Mouse (Mus musculus) embryonic facial prominence, embryonic 12.5 days (tissue): ENCODE measurements around the gene 1810010H24Rik. TPM values are rescaled to one million over a fixed set of nuclear protein-coding genes. Genes with fewer than 3 reads are reported as not detected.
A peak's percentile ranks its signal among the peaks of the same experiment; 100 is the strongest.
"Not testable (repeated sequence)": the region's sequence is repeated elsewhere in the genome, so short reads cannot be mapped to it uniquely, and the experiment has no call there.

Experiments
- ATAC-seq: fragments of 200-750 bp; cut with Nextera tagmentation; 2 replicates; pipeline ENCODE4 v1.8.0; 2017; ENCODE audit not compliant: insufficient number of reproducible peaks, insufficient read depth, low FRiP score, low TSS enrichment
- H3K27ac ChIP-seq: fragments of 300-500 bp; sonication (generic); 2 replicates; pipeline ENCODE4 v1.5.1; 2016; ENCODE audit warnings: mild to moderate bottlenecking
- H3K27me3 ChIP-seq: fragments of 300-500 bp; sonication (generic); 2 replicates; pipeline ENCODE4 v1.6.1; 2016; ENCODE audit warnings: mild to moderate bottlenecking, moderate library complexity
- H3K36me3 ChIP-seq: fragments of 300-500 bp; sonication (generic); 2 replicates; pipeline ENCODE4 v1.6.1; 2016; ENCODE audit warnings: mild to moderate bottlenecking
- H3K4me1 ChIP-seq: fragments of 300-500 bp; sonication (generic); 2 replicates; pipeline ENCODE4 v1.6.1; 2016
- H3K4me2 ChIP-seq: fragments of 300-500 bp; sonication (generic); replicated peaks from 2 replicates; pipeline ENCODE4 v1.6.1; 2016; ENCODE audit warnings: mild to moderate bottlenecking, moderate library complexity
- H3K4me3 ChIP-seq: fragments of 300-500 bp; sonication (generic); 2 replicates; pipeline ENCODE4 v1.5.1; 2016; ENCODE audit warnings: mild to moderate bottlenecking
- H3K9ac ChIP-seq: fragments of 300-500 bp; sonication (generic); 2 replicates; pipeline ENCODE4 v1.6.1; 2016; ENCODE audit warnings: mild to moderate bottlenecking, moderate library complexity
- H3K9me3 ChIP-seq: fragments of 300-500 bp; sonication (generic); 2 replicates; pipeline ENCODE4 v1.6.1; 2016; ENCODE audit warnings: mild to moderate bottlenecking, moderate library complexity
- WGBS: fragments of 180-500 bp; shearing (Covaris S2); methylation state at CpG from one replicate; pipeline ENCODE4 v1.1.7; 2016; 5-methylcytosine and 5-hydroxymethylcytosine counted together
- polyA plus RNA-seq: library from polyadenylated mRNA; unstranded; fragments of >200 nt; fragmentation: Nextera tagmentation; extraction: Ambion mirVana; gene quantifications from 2 replicates; pipeline ENCODE4 v1.2.1, GENCODE M21; 2016

The 1810010H24Rik gene
- polyA plus RNA-seq, 1 experiment from 2014 or later: 2.3 TPM

DNA sequence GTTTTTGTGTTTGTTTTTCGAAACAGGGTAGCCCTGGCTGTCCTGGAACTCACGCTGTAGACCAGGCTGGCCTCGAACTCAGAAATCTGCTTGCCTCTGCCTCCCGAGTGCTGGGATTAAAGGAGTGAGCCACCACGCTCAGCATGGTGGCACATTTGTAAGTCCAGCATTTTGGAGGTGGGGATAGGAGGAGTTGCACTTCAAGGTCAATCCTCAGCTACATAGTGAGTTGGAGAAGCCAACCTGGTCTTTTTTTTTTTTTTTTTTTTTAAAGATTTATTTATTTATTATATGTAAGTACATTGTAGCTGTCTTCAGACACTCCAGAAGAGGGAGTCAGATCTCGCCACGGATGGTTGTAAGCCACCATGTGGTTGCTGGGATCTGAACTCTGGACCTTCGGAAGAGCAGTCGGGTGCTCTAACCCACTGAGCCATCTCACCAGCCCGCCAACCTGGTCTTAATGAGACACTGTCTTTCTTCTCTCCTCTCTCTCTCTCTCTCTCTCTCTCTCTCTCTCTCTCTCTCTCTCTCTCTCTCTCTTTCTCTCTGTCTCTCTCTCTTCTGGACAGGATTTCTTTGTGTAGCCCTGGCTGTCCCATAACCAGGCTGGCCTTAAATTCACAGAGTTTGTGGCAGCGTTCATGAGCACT, 9.8 kb upstream of the 1810010H24Rik start:
- not testable (repeated sequence) for H3K27ac ChIP-seq, H3K36me3 ChIP-seq, H3K27me3 ChIP-seq, H3K4me3 ChIP-seq, H3K4me1 ChIP-seq, H3K9me3 ChIP-seq, H3K9ac ChIP-seq, ATAC-seq, H3K4me2 ChIP-seq
- WGBS: 69% methylated on average over 11 of the region's 11 CpGs

DNA sequence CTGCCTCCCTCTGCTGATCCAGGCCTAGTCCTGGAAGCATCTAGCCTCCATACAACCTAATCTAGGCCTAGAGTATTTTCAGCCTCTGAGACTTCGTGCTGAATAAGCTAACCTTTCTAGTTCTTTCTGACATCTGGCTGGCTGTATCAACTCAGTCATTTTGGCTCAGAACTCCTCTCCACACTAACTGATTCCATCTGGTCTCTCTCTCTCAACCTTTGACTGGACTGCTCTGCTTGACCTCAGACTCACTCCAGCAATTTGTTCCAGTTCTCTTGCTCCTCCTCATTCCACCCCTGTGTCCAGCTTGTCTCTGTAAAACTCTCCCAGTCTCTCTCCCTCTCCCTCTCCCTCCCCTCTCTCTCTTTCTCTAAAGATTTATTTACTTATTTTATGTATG, 8.6 kb upstream of the 1810010H24Rik start:
- Histone ChIP-seq H3K4me2 (no peak overlapping the region), H3K9me3 (no peaks in the 10 kb centered on the region)

DNA sequence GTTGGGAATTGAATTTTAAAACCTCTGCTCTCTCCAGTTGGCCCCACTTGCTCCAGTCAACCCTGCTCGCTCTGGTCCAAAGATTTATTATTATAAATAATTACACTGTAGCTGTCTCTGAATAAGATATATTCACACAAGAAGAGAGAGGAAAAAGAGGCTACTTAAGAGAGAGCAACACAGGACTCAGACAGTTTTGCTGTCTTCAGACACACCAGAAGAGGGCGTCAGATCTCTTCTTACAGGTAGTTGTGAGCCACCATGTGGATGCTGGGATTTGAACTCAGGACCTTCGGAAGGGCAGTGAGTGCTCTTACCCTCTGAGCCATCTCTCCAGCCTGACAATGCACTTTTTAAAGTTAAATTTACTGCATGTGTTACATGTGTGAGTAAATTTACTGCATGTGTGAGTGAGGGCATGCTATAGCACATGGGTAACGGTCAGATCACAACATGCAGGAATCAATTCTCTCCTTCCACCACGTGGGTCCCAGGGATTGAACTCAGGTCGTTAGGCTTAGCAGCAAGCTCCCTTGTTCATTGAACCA, 8.1 kb upstream of the 1810010H24Rik start:
- H3K27me3 ChIP-seq: no peaks in the 10 kb centered on the region
- no peak overlapping the region for H3K4me3 ChIP-seq
- H3K27ac ChIP-seq: no peak overlapping the region
- 52% methylated on average over 6 of the region's 6 CpGs for WGBS
- no peak overlapping the region for H3K9ac ChIP-seq
- no peaks in the 10 kb centered on the region for H3K36me3 ChIP-seq
- H3K4me1 ChIP-seq: no peaks in the 10 kb centered on the region
- no peak overlapping the region for H3K4me2 ChIP-seq
- H3K9me3 ChIP-seq: no peaks in the 10 kb centered on the region
- no peak for ATAC-seq

More for the DNA sequence above, 8.6 kb upstream of the 1810010H24Rik start:
- no peaks in the 10 kb centered on the region for H3K36me3 ChIP-seq
- no peak overlapping the region for H3K9ac ChIP-seq
- no peaks in the 10 kb centered on the region for H3K4me1 ChIP-seq
- 14% methylated on average over 1 of the region's 1 CpGs for WGBS
- H3K27ac ChIP-seq: no peak overlapping the region
- no peaks in the 10 kb centered on the region for H3K27me3 ChIP-seq
- H3K4me3 ChIP-seq: no peak overlapping the region
- no peak for ATAC-seq

DNA sequence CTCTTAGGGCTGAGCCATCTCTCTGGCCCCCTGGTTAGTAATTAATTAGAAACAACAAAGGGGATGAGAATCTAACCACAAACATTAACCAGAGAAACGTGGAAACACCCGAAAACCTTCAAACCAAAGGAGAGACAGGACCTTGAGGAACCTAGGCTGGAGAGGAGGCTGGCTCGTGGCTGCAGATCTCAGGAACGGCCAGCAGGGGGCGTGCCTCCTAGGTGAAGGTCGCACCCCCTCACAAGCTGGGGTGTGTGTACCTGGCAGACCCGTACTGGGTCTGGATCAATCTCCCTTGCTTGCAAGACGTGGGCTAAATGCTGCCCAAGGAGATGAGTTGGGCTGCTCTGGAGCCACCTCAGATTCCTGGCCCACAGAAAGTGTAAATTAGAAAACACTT, 6.9 kb upstream of the 1810010H24Rik start:
- H3K4me2 ChIP-seq: no peak overlapping the region
- H3K4me1 ChIP-seq: no peaks in the 10 kb centered on the region
- no peaks in the 10 kb centered on the region for H3K36me3 ChIP-seq
- H3K27ac ChIP-seq: no peak overlapping the region
- WGBS: 35% methylated on average over 8 of the region's 8 CpGs
- H3K9me3 ChIP-seq: no peaks in the 10 kb centered on the region
- H3K9ac ChIP-seq: no peak overlapping the region
- no peak overlapping the region for H3K4me3 ChIP-seq
- no peak for ATAC-seq
- no peaks in the 10 kb centered on the region for H3K27me3 ChIP-seq

DNA sequence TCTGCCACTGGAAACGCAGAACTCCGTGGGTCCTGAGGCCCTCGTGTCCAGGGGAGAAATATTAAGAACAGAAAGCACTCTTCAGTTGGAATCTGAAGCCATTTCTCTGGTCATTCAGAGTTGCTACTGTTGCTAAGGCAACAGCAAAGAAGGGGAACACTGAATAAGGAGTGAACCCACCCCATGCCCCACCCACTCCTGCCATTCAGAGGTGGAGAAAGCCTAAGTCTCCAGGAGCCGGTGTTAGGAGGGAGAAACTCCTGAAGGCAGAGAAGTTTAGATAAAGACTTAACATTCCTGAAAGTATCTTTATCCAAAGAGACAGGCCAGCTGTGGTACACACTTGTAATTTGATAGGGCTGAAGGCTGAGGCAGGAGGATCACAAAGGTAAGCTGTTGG, 6.2 kb upstream of the 1810010H24Rik start:
- Histone ChIP-seq H3K4me3 (no peak overlapping the region), H3K4me2 (no peak overlapping the region), H3K36me3 (no peaks in the 10 kb centered on the region), H3K9me3 (no peaks in the 10 kb centered on the region), H3K27ac (no peak overlapping the region), H3K4me1 (peaks cover 3% of the 10 kb centered on the region), H3K27me3 (0 out of 2 replicates have a peak, but pooled peaks cover 2% of the 10 kb centered on the region), H3K9ac (no peak overlapping the region)
- 68% methylated on average over 4 of the region's 4 CpGs for WGBS
- ATAC-seq: no peak

DNA sequence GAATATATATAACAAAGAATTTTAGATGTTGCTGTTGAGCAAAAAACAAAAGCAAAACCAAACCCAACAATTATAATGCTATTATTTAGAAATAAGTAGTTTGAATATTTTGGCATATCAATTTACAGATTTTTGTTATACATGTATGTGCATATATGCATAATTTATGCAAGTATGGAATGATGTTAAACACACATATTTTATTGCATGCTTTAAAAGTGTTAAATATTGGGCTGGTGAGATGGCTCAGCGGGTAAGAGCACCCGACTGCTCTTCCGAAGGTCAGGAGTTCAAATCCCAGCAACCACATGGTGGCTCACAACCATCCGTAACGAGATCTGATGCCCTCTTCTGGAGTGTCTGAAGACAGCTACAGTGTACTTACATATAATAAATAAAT, 5.8 kb upstream of the 1810010H24Rik start:
- 93% methylated on average over 5 of the region's 5 CpGs for WGBS
- H3K9me3 ChIP-seq, H3K4me2 ChIP-seq, H3K27me3 ChIP-seq, H3K27ac ChIP-seq, H3K4me1 ChIP-seq, H3K9ac ChIP-seq, ATAC-seq, H3K4me3 ChIP-seq, H3K36me3 ChIP-seq: not testable (repeated sequence)

DNA sequence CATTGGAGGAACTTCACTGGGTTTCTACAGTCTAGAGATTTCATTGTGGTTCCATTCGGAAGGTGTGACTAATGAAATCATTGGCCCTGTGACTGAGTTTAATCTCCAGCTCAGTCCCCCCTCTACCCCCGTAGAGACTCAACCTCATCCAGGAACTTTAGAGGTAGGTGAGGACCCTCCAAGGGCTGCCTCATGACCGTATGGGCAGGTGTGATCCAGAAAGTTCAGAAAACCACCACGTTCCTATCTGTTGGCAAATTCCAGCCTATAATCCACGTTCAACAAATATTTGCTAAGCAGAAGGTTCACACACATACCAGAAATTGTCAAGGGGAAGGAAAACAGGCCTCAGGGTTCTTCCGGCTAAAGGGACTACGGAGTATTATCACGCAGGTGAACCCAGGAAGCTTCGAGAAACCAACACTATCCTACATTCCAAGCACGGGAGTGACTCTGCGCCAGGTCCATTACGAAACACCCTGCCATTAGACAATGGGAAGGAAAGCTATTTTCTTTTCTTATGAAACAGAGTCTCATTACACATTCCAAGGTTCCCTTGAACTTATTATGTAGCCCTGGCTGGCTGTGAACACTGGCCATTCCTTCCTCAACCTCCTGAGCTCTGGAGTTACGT, 3.3 kb upstream of the 1810010H24Rik start:
- WGBS: 89% methylated on average over 13 of the region's 13 CpGs
- no peak overlapping the region for H3K4me3 ChIP-seq
- ATAC-seq: no peak

DNA sequence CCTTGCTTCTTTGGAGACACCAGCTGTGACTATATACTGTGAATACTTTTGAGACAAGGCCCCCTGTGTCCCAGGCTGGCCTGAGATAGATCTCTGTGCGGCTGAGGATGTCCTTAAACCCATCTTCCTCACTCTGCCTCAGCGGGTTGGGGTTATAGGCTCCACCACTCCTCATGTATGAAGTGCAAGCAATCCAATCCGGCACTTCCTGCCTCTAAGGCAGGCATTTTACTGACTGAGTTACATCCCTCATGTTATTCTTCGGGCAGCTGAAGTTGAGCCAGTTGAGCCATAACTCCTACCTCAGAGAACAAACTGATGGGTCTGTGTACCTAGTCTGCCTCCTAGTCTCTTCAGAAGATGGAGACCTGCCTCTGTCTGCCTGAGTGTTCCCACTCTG, 1.1 kb upstream of the 1810010H24Rik start:
- Histone ChIP-seq H3K36me3 (no peaks in the 10 kb centered on the region), H3K4me2 (peak overlapping the region; percentile 86), H3K4me3 (no peak overlapping the region), H3K27ac (no peak overlapping the region), H3K4me1 (peaks cover 30% of the 10 kb centered on the region), H3K27me3 (peaks cover 21% of the 10 kb centered on the region), H3K9me3 (no peaks in the 10 kb centered on the region), H3K9ac (no peak overlapping the region)
- no peak for ATAC-seq
- WGBS: 47% methylated on average over 4 of the region's 4 CpGs

More for the DNA sequence above, 3.3 kb upstream of the 1810010H24Rik start:
- Histone ChIP-seq H3K27me3 (peaks cover 21% of the 10 kb centered on the region), H3K9ac (no peak overlapping the region), H3K9me3 (no peaks in the 10 kb centered on the region), H3K4me1 (peaks cover 30% of the 10 kb centered on the region), H3K4me2 (no peak overlapping the region), H3K27ac (no peak overlapping the region), H3K36me3 (no peaks in the 10 kb centered on the region)

DNA sequence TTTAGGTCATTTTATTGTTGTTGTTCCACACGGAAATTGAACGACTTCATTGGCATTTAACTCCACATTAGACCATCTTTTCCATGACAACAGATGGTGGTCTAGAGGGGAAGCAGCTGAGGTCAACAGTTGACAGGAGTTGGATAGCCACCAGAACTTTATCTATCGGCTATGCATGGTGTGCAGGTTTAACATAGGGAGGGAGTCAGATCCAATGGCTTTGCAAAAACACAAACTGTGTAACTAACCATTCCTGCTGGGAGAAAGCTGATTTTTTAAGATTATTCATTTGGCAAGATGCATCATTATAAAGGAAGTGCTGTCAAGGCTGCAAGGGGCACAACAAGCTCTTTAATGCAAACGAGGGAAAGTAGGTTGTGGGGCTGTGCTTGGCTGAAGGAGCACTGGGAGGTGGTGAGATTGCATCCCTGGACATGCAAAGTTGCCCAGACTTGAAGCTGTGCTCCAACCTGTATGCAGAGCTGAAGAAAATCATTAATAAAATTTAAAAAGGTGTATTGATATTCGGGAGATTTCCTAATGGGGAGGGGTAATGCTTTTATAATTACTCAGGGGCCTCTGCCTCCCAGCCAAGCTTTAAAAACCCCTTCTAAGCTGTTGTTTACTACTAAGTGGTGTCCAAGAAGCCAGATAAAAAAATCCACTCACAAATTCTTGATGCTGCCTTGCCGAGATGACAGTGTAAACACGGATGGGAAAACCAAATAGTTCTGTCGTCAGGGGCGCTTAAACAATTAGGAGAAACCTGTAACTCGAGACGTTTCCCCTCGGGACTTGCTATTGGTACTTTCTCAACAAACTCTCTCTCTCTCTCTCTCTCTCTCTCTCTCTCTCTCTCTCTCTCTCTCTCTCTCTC, 1.3 kb downstream of the 1810010H24Rik start:
- peak overlapping the region; percentile 64 for H3K4me2 ChIP-seq
- H3K27me3 ChIP-seq: peaks cover 21% of the 10 kb centered on the region
- H3K9me3 ChIP-seq: no peaks in the 10 kb centered on the region
- no peak for ATAC-seq
- WGBS: 9% methylated on average over 12 of the region's 12 CpGs
- peaks cover 30% of the 10 kb centered on the region for H3K4me1 ChIP-seq
- H3K27ac ChIP-seq: no peak overlapping the region
- no peak overlapping the region for H3K9ac ChIP-seq
- peak overlapping the region; percentile 64 for H3K4me3 ChIP-seq
- no peaks in the 10 kb centered on the region for H3K36me3 ChIP-seq

DNA sequence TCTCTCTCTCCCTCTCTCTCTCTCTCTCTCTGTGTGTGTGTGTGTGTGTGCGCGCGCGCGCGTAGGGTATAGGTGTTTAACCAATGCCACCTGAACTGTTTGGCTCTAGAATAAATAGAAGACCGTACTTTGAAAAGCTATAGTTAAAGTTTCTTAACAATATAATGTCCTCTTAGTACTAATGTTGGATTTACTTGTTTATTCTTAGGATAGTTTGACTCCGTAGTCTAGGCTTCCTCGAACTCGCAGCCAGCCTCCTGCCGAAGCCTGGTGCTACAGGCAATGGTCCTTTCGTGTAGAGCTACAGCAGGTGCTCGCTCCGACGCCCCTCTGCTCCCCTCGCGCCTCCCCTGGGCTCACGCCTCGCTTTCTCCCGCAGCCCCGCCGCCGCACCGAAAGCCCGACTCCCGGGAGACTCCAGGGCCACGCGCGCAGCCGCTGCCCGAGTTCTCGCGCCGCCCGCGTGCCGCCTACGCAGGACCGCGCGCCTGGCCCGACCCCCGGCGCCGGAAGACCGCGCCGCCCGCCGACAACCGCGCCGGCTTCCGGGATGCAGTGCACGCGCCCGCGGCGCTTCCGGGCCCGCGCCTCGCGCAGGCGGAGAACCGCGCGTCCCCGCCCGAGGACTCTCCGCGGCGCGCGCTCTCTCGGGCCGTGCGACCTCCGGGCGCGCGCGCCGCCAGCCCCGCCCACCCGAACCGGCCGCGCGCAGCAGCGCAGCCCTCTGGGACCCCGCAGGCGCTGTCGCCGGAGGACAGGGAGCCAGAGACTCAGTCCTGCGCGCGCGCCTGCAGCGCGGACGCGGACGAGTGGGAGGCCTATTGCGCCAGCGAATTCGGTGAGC, 2.2 kb downstream of the 1810010H24Rik start:
- 2% methylated on average over 86 of the region's 107 CpGs for WGBS
- H3K36me3 ChIP-seq: no peaks in the 10 kb centered on the region
- H3K4me3 ChIP-seq: peak overlapping the region; percentile 64
- H3K27me3 ChIP-seq: peaks cover 21% of the 10 kb centered on the region
- peak overlapping the region; percentile 74 for H3K27ac ChIP-seq
- peaks cover 30% of the 10 kb centered on the region for H3K4me1 ChIP-seq
- ATAC-seq: peak; percentile 81
- no peaks in the 10 kb centered on the region for H3K9me3 ChIP-seq
- peak overlapping the region; percentile 64 for H3K4me2 ChIP-seq
- peak overlapping the region; percentile 70 for H3K9ac ChIP-seq

DNA sequence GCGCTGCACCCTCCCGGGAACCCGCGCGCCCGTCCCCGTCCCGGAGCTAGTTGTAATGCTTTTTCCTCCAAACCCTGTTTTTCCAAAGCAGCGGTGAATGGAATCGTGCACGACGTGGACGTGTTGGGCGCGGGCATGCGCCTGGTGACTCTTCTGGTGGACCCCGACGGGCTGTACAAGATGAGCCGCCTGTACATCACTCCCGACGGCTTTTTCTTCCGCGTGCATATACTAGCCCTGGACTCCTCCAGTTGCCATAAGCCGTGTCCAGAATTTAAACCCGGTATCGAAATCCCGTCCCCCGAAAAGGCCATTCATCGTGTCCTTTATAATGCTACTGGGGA, 2.8 kb downstream of the 1810010H24Rik start:
- peaks cover 21% of the 10 kb centered on the region for H3K27me3 ChIP-seq
- peak overlapping the region; percentile 64 for H3K4me3 ChIP-seq
- peak overlapping the region; percentile 64 for H3K4me2 ChIP-seq
- no peaks in the 10 kb centered on the region for H3K9me3 ChIP-seq
- WGBS: 3% methylated on average over 28 of the region's 29 CpGs
- peak overlapping the region; percentile 70 for H3K9ac ChIP-seq
- ATAC-seq: peak; percentile 58; the same call in 1 of the 2 replicates
- H3K36me3 ChIP-seq: no peaks in the 10 kb centered on the region
- H3K27ac ChIP-seq: peak overlapping the region; percentile 74
- peaks cover 30% of the 10 kb centered on the region for H3K4me1 ChIP-seq
